8 mouse cellular contexts compared by ENCODE assay signal in the genomic region with DNA sequence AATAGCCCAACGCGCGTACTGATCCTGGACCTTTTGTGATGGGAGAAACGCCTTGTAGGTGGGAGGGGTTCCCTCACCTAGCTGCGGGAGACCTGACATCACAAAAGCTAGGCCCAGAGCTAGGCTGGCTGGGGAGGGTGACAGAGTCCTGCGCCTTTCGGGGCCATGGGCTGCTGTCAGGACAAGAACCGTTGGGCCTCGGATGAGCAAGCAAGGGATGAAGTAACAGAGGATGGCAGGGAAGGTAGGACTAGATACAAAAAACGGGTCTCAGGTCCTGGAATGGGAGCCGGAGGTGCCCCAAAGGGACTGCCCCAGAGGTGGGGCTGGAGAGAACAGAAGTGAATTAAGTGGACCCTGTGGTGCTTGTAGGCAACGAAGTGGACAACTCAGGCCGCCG. TPM values are rescaled to one million over a fixed set of nuclear protein-coding genes. Genes with fewer than 3 reads are reported as not detected.
DNase-seq lines count a peak whose midpoint lies in the region; ATAC-seq and TF ChIP-seq lines count a peak whose summit lies in the region.

Gene 1700092M07Rik, plus strand, starts transcription at position 116 of the 400 bp plus-strand sequence.

- no peak for TF ChIP-seq CTCF in C2C12 (IDR thresholded peaks at IDR 0.05; ENCODE audit: control insufficient read depth, insufficient read depth, insufficient read length)

- H3K9ac ChIP-seq in forebrain, embryonic 11.5 days (ENCODE audit: low read length): peak within 1 kb of the TSS; percentile 62
- peak within 1 kb of the TSS; percentile 94 for H3K9ac ChIP-seq in limb, embryonic 13.5 days
- H3K9ac ChIP-seq in stomach, embryonic 14.5 days (replicated peaks; ENCODE audit: low read depth, low read length): peak within 1 kb of the TSS; percentile 95

- H3K4me1 ChIP-seq in forebrain, embryonic 11.5 days (replicated peaks; ENCODE audit: control insufficient read depth, insufficient read depth, low read length): peaks cover 12% of the 10 kb centered on the region
- peaks cover 29% of the 10 kb centered on the region for H3K4me1 ChIP-seq in limb, embryonic 13.5 days
- H3K4me1 ChIP-seq in stomach, embryonic 14.5 days (ENCODE audit: control insufficient read depth, insufficient read depth, low read length): peaks cover 17% of the 10 kb centered on the region

- peak within 1 kb of the TSS; percentile 87 for H3K27ac ChIP-seq in forebrain, embryonic 11.5 days (ENCODE audit: low read depth, low read length)
- H3K27ac ChIP-seq in limb, embryonic 13.5 days: peak within 1 kb of the TSS; percentile 95
- H3K27ac ChIP-seq in stomach, embryonic 14.5 days (ENCODE audit: low read length): peak within 1 kb of the TSS; percentile 96

- no peaks in the 10 kb centered on the region for H3K9me3 ChIP-seq in forebrain, embryonic 11.5 days (ENCODE audit: control insufficient read depth, low read length)
- no peaks in the 10 kb centered on the region for H3K9me3 ChIP-seq in limb, embryonic 13.5 days
- no peaks in the 10 kb centered on the region for H3K9me3 ChIP-seq in stomach, embryonic 14.5 days (ENCODE audit: control insufficient read depth, low read depth, low read length)

- H3ac ChIP-seq in C2C12 (ENCODE audit: control insufficient read depth, insufficient read length, low read depth): peak within 1 kb of the TSS; percentile 97

- no peak for ATAC-seq in forebrain, embryonic 11.5 days (replicated peaks; ENCODE audit: low FRiP score)
- peak; percentile 2; the same call in 1 of the 2 replicates for ATAC-seq in limb, embryonic 13.5 days (ENCODE audit: low FRiP score, low read depth)
- ATAC-seq in stomach, embryonic 14.5 days (ENCODE audit: insufficient number of reproducible peaks, insufficient read depth, low FRiP score, low read depth): no peak

- H3K36me3 ChIP-seq in C2C12 (ENCODE audit: control insufficient read depth, insufficient read depth): peaks cover 67% of the 10 kb centered on the region
- peaks cover 8% of the 10 kb centered on the region for H3K36me3 ChIP-seq in forebrain, embryonic 11.5 days (ENCODE audit: control insufficient read depth, insufficient read depth, low read length)
- H3K36me3 ChIP-seq in limb, embryonic 13.5 days: peaks cover 66% of the 10 kb centered on the region
- peaks cover 42% of the 10 kb centered on the region for H3K36me3 ChIP-seq in stomach, embryonic 14.5 days (ENCODE audit: control insufficient read depth, insufficient read depth, low read length)

- H3K79me3 ChIP-seq in C2C12 (ENCODE audit: low read depth): peaks cover 40% of the 10 kb centered on the region

- 70% methylated on average over 14 of the region's 14 CpGs for WGBS in forebrain, embryonic 11.5 days
- 64% methylated on average over 14 of the region's 14 CpGs for WGBS in limb, embryonic 13.5 days
- WGBS in stomach, embryonic 14.5 days: 61% methylated on average over 14 of the region's 14 CpGs

- H3K4me2 ChIP-seq in forebrain, embryonic 11.5 days (ENCODE audit: low read depth, low read length, severe bottlenecking): peak within 1 kb of the TSS; percentile 79; the same call in 1 of the 2 replicates
- peak within 1 kb of the TSS; percentile 55 for H3K4me2 ChIP-seq in limb, embryonic 13.5 days (replicated peaks)
- H3K4me2 ChIP-seq in stomach, embryonic 14.5 days (replicated peaks; ENCODE audit: low read depth, low read length): peak within 1 kb of the TSS; percentile 40

- H3K4me3 ChIP-seq in C2C12 (ENCODE audit: insufficient read depth, poor library complexity, severe bottlenecking): peak within 1 kb of the TSS; percentile 95
- H3K4me3 ChIP-seq in forebrain, embryonic 11.5 days (ENCODE audit: low read depth, low read length): peak within 1 kb of the TSS; percentile 67
- H3K4me3 ChIP-seq in limb, embryonic 13.5 days: peak within 1 kb of the TSS; percentile 99
- H3K4me3 ChIP-seq in stomach, embryonic 14.5 days (ENCODE audit: low read depth, low read length): peak within 1 kb of the TSS; percentile 97

- peaks cover 61% of the 10 kb centered on the region for H3K79me2 ChIP-seq in C2C12 (ENCODE audit: control insufficient read depth, insufficient read depth)

- peak; percentile 69 for DNase-seq in cerebellum, adult 9-11 months
- DNase-seq in cerebellum, postnatal 14 days: no peak
- peak; percentile 53 for DNase-seq in forebrain, embryonic 11.5 days (ENCODE audit: low spot score)
- DNase-seq in adrenal gland, adult 2 months: no peak
- no peak for DNase-seq in embryo, embryonic 10.5 days (ENCODE audit: low spot score)

- H3K27me3 ChIP-seq in C2C12 (ENCODE audit: control insufficient read depth, insufficient read depth, insufficient read length): no peaks in the 10 kb centered on the region
- no peaks in the 10 kb centered on the region for H3K27me3 ChIP-seq in forebrain, embryonic 11.5 days (ENCODE audit: control insufficient read depth, insufficient read depth, low read length)
- no peaks in the 10 kb centered on the region for H3K27me3 ChIP-seq in limb, embryonic 13.5 days
- no peaks in the 10 kb centered on the region for H3K27me3 ChIP-seq in stomach, embryonic 14.5 days (ENCODE audit: control insufficient read depth, insufficient read depth, low read length)

TF ChIP-seq in C2C12, 6 proteins besides CTCF, POLR2A, EP300 and RAD21:
- TF ChIP-seq USF1 (IDR thresholded peaks at IDR 0.05; ENCODE audit: low read depth) (no peak), MYOG (IDR thresholded peaks at IDR 0.05; ENCODE audit: control insufficient read depth, extremely low read depth, insufficient read length) (no peak), CEBPB (IDR thresholded peaks at IDR 0.05; ENCODE audit: low read depth) (no peak), MYOD1 (IDR thresholded peaks at IDR 0.05; ENCODE audit: control insufficient read depth, insufficient read length, low read depth) (no peak), FOSL1 (IDR thresholded peaks at IDR 0.05; ENCODE audit: insufficient read depth, low read length, poor library complexity, severe bottlenecking) (no peak), MAX (IDR thresholded peaks at IDR 0.05) (no peak)

RNA-seq across cellular contexts. Expression of gene 1700092M07Rik, which starts in this region (rescaled TPM):
- 1.7 TPM for polyA plus RNA-seq in C2C12 (2012; fragmentation: generic; extraction: Trizol)
- polyA plus RNA-seq in forebrain, embryonic 11.5 days (2014; fragmentation: Nextera tagmentation; extraction: Ambion mirVana): 2.3 and 3.1 TPM in 2 replicates
- 2.1 TPM in 2 replicates for polyA plus RNA-seq in limb, embryonic 13.5 days (2015; fragmentation: Nextera tagmentation; extraction: Ambion mirVana)
- 1.0 and 1.9 TPM in 2 replicates for polyA plus RNA-seq in stomach, embryonic 14.5 days (2014; fragmentation: Nextera tagmentation; extraction: Ambion mirVana)
- total RNA-seq in adrenal gland, adult 2 months (2021): under 1 TPM; 0.79 to 0.84 TPM
- polyA plus RNA-seq in adrenal gland, adult 2 months (2012; rRNA removed): not detected in 2 replicates

Comparison
In these comparisons a context has a peak if more than half of its experiments do, and no peak if none do; other contexts are left out.
1. DNase-seq: peak in cerebellum, adult 9-11 months (single experiment) and forebrain, embryonic 11.5 days (single experiment); none in cerebellum, postnatal 14 days (0 of 2), adrenal gland, adult 2 months (single experiment) and embryo, embryonic 10.5 days (single experiment).
2. Peak in every context shown above with its lines, with median percentiles within 50 percentile points of each other: H3K4me3 ChIP-seq, H3K27ac ChIP-seq, H3K4me2 ChIP-seq and H3K9ac ChIP-seq.